Mouse (Mus musculus): ENCODE data around the gene Slc35d2. TPM values are rescaled to one million over a fixed set of nuclear protein-coding genes. Genes with fewer than 3 reads are reported as not detected.

The Slc35d2 gene
- polyA plus RNA-seq, 2 experiments = 6.0 to 8.3 TPM

DNA sequence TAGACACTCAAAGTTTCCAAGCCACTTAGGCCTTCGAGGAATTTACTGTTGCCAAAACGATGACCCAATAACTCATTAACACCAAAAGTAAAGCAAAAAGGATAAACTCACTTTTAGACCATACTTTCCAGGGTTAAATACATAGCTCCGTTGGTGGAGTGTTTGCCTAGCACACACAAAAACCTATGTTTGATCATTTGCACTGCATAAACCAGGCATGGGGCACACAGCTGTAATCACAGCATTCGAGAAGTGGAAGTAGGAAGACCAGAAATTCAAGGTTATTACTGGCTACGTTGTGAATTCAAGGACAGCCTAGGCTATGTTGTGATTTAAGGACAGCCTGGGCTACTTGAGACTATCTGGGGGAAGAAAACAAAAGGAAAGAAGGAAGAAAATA lies 38.9 kb downstream of the Slc35d2 start:
- no peak for TF ChIP-seq POLR2A (IDR thresholded peaks at IDR 0.05; ENCODE audit: borderline replicate concordance, extremely low read depth, insufficient read depth, insufficient read length)
- WGBS = 75% methylated on average over 5 of the region's 5 CpGs
- H3K9me3 ChIP-seq (ENCODE audit: control insufficient read depth, low read length) = no peaks in the 10 kb centered on the region

GRCm38 (mm10) chr13:64089130-64089529 lies 40.0 kb downstream of the Slc35d2 start, which contains the start of gene Hsd17b3:
Gene Hsd17b3, minus strand, starts transcription at chr13:64089230.
- no peak within 1 kb of the TSS for H3K4me3 ChIP-seq (replicated peaks; ENCODE audit: low read length)
- H3K36me3 ChIP-seq (ENCODE audit: control insufficient read depth, insufficient read depth, low read length) = no peaks in the 10 kb centered on the region
- 83% methylated on average over 4 of the region's 4 CpGs for WGBS
- no peak within 1 kb of the TSS for H3K4me2 ChIP-seq (replicated peaks; ENCODE audit: low read depth, low read length, severe bottlenecking)
- no peak for DNase-seq (ENCODE audit: low spot score)
- H3K27ac ChIP-seq (replicated peaks; ENCODE audit: low read depth, low read length) = no peak within 1 kb of the TSS
- H3K27me3 ChIP-seq (ENCODE audit: control insufficient read depth, insufficient read depth, low read length) = no peaks in the 10 kb centered on the region
- no peak for TF ChIP-seq POLR2A (IDR thresholded peaks at IDR 0.05; ENCODE audit: borderline replicate concordance, extremely low read depth, insufficient read depth, insufficient read length)
- ATAC-seq (ENCODE audit: low FRiP score, low read depth) = no peak
- H3K4me1 ChIP-seq (ENCODE audit: control insufficient read depth, insufficient read depth, low read length) = no peaks in the 10 kb centered on the region
- no peaks in the 10 kb centered on the region for H3K9me3 ChIP-seq (ENCODE audit: control insufficient read depth, low read length)
- H3K9ac ChIP-seq (ENCODE audit: low read depth, low read length, severe bottlenecking) = no peak within 1 kb of the TSS

More for the DNA sequence above, 38.9 kb downstream of the Slc35d2 start:
- Histone ChIP-seq H3K27ac (replicated peaks; ENCODE audit: low read depth, low read length) (no peak overlapping the region), H3K4me2 (replicated peaks; ENCODE audit: low read depth, low read length, severe bottlenecking) (no peak overlapping the region), H3K4me3 (replicated peaks; ENCODE audit: low read length) (no peak overlapping the region), H3K27me3 (ENCODE audit: control insufficient read depth, insufficient read depth, low read length) (no peaks in the 10 kb centered on the region), H3K9ac (ENCODE audit: low read depth, low read length, severe bottlenecking) (no peak overlapping the region), H3K36me3 (ENCODE audit: control insufficient read depth, insufficient read depth, low read length) (no peaks in the 10 kb centered on the region), H3K4me1 (ENCODE audit: control insufficient read depth, insufficient read depth, low read length) (no peaks in the 10 kb centered on the region)
- DNase-seq (ENCODE audit: low spot score) = no peak
- no peak for ATAC-seq (ENCODE audit: low FRiP score, low read depth)

GRCm38 (mm10) chr13:64088057-64088456 lies 41.1 kb downstream of the Slc35d2 start:
- H3K27me3 ChIP-seq (ENCODE audit: control insufficient read depth, insufficient read depth, low read length) = no peaks in the 10 kb centered on the region
- H3K9me3 ChIP-seq (ENCODE audit: control insufficient read depth, low read length) = no peaks in the 10 kb centered on the region
- H3K4me1 ChIP-seq (ENCODE audit: control insufficient read depth, insufficient read depth, low read length) = no peaks in the 10 kb centered on the region
- no peak overlapping the region for H3K27ac ChIP-seq (replicated peaks; ENCODE audit: low read depth, low read length)
- 75% methylated on average over 7 of the region's 7 CpGs for WGBS
- H3K36me3 ChIP-seq (ENCODE audit: control insufficient read depth, insufficient read depth, low read length) = no peaks in the 10 kb centered on the region
- TF ChIP-seq POLR2A (IDR thresholded peaks at IDR 0.05; ENCODE audit: borderline replicate concordance, extremely low read depth, insufficient read depth, insufficient read length) = no peak
- no peak overlapping the region for H3K9ac ChIP-seq (ENCODE audit: low read depth, low read length, severe bottlenecking)
- no peak for ATAC-seq (ENCODE audit: low FRiP score, low read depth)
- DNase-seq (ENCODE audit: low spot score) = no peak
- H3K4me3 ChIP-seq (replicated peaks; ENCODE audit: low read length) = no peak overlapping the region
- no peak overlapping the region for H3K4me2 ChIP-seq (replicated peaks; ENCODE audit: low read depth, low read length, severe bottlenecking)

DNA sequence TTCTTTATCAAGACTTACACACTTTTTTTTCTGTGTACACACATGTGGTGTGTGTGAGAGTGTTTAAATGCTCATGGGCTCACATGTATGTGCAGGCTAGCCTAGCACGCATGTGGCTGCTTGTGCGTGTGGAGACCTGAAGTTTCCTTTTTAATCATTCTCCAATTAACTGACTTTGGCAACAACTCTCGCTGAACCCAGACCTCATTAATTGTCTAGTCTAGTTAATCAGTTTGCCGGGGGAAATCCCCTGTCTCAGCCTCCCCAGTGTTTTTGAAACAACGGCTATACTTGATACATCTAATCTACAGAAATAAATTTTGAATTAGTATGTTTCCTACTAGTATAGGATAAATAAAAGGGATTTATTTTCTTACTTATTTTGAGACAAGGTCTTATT lies 43.1 kb downstream of the Slc35d2 start:
- no peak for DNase-seq (ENCODE audit: low spot score)
- WGBS = 73% methylated on average over 5 of the region's 5 CpGs
- no peak for TF ChIP-seq POLR2A (IDR thresholded peaks at IDR 0.05; ENCODE audit: borderline replicate concordance, extremely low read depth, insufficient read depth, insufficient read length)
- H3K4me1 ChIP-seq (ENCODE audit: control insufficient read depth, insufficient read depth, low read length) = 0 out of 2 replicates have a peak, but pooled peaks cover 3% of the 10 kb centered on the region
- no peaks in the 10 kb centered on the region for H3K27me3 ChIP-seq (ENCODE audit: control insufficient read depth, insufficient read depth, low read length)
- no peak for ATAC-seq (ENCODE audit: low FRiP score, low read depth)
- no peak overlapping the region for H3K4me2 ChIP-seq (replicated peaks; ENCODE audit: low read depth, low read length, severe bottlenecking)
- H3K27ac ChIP-seq (replicated peaks; ENCODE audit: low read depth, low read length) = no peak overlapping the region
- no peak overlapping the region for H3K4me3 ChIP-seq (replicated peaks; ENCODE audit: low read length)
- H3K9ac ChIP-seq (ENCODE audit: low read depth, low read length, severe bottlenecking) = no peak overlapping the region
- no peaks in the 10 kb centered on the region for H3K36me3 ChIP-seq (ENCODE audit: control insufficient read depth, insufficient read depth, low read length)
- no peaks in the 10 kb centered on the region for H3K9me3 ChIP-seq (ENCODE audit: control insufficient read depth, low read length)

DNA sequence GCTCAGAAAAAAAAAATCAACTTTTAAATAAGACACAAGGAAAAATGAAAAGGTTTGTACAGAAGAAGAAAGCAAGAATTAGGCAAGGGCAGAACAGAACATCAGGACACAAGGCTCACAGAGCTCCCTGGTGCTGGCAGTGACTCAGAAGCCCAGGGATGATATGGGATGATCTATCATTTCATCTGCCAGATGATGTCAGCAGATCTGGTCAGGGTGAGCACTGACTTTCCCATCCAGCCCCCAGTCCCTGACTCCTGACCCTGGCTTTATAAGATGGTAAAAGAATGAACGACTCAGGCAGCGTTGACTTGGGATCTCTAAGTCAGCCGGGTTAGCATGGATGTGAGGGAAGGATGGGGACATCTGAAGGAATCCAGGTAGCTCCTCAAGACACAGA lies 45.8 kb downstream of the Slc35d2 start:
- no peak overlapping the region for H3K4me2 ChIP-seq (replicated peaks; ENCODE audit: low read depth, low read length, severe bottlenecking)
- no peaks in the 10 kb centered on the region for H3K27me3 ChIP-seq (ENCODE audit: control insufficient read depth, insufficient read depth, low read length)
- H3K27ac ChIP-seq (replicated peaks; ENCODE audit: low read depth, low read length) = no peak overlapping the region
- DNase-seq (ENCODE audit: low spot score) (no peak), ATAC-seq (ENCODE audit: low FRiP score, low read depth) (no peak)
- TF ChIP-seq POLR2A (IDR thresholded peaks at IDR 0.05; ENCODE audit: borderline replicate concordance, extremely low read depth, insufficient read depth, insufficient read length) = no peak
- no peak overlapping the region for H3K9ac ChIP-seq (ENCODE audit: low read depth, low read length, severe bottlenecking)
- no peak overlapping the region for H3K4me3 ChIP-seq (replicated peaks; ENCODE audit: low read length)
- H3K4me1 ChIP-seq (ENCODE audit: control insufficient read depth, insufficient read depth, low read length) = 0 out of 2 replicates have a peak, but pooled peaks cover 3% of the 10 kb centered on the region
- no peaks in the 10 kb centered on the region for H3K36me3 ChIP-seq (ENCODE audit: control insufficient read depth, insufficient read depth, low read length)
- H3K9me3 ChIP-seq (ENCODE audit: control insufficient read depth, low read length) = no peaks in the 10 kb centered on the region
- WGBS = 83% methylated on average over 3 of the region's 3 CpGs
